ENCODE assay signal across 26 mouse cellular contexts in the genomic region with DNA sequence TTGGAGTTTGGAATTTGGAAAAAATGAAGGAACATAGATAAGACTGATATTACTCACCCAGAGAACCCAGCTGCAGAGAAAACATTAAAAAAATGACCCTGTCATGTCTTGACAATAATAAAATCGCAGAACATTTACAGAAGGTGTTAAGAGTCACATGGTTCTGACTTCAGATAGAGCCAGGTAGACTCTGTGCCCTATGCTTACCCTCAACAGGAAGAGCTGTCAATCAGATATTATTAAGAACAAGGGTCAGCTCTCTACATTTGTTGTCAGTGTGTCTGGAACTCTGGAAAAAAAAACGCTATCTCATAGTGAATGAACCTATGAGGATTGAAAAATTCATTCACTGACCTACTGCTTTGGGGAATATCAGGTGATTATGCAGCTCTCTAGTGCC. TPM values are rescaled to one million over a fixed set of nuclear protein-coding genes. Genes with fewer than 3 reads are reported as not detected.
DNase-seq lines count a peak whose midpoint lies in the region; ATAC-seq and TF ChIP-seq lines count a peak whose summit lies in the region.
"Had no signal": no experiment of that assay in that cellular context is flagged by ENCODE, and none has a peak within 500 bp of the region (broad histone marks: within the 10 kb centered on the region; RNA-seq: fewer than 3 reads in every experiment).

No protein-coding gene starts in this region.

- H3K4me2 ChIP-seq in intestine, embryonic 15.5 days (replicated peaks): no peak overlapping the region
- no peak overlapping the region for H3K4me2 ChIP-seq in intestine, embryonic 16.5 days (ENCODE audit: low read depth, low read length)
- H3K4me2 ChIP-seq in intestine, postnatal 0 days (replicated peaks; ENCODE audit: low read depth): no peak overlapping the region

- H3K9me3 ChIP-seq in intestine, embryonic 15.5 days: no peaks in the 10 kb centered on the region
- no peaks in the 10 kb centered on the region for H3K9me3 ChIP-seq in intestine, embryonic 16.5 days (ENCODE audit: control insufficient read depth, low read length)
- H3K9me3 ChIP-seq in intestine, postnatal 0 days (ENCODE audit: control insufficient read depth): no peaks in the 10 kb centered on the region
- H3K9me3 ChIP-seq: G1E had no signal

- 90% methylated on average over 2 of the region's 2 CpGs for WGBS in intestine, embryonic 15.5 days
- 84% methylated on average over 2 of the region's 2 CpGs for WGBS in intestine, embryonic 16.5 days
- WGBS in intestine, postnatal 0 days: 71% methylated on average over 2 of the region's 2 CpGs
- 84% methylated on average over 2 of the region's 2 CpGs for WGBS in heart, adult 2 months

- H3K9ac ChIP-seq in intestine, embryonic 15.5 days: no peak overlapping the region
- no peak overlapping the region for H3K9ac ChIP-seq in intestine, embryonic 16.5 days (ENCODE audit: low read depth, low read length)
- H3K9ac ChIP-seq in intestine, postnatal 0 days (ENCODE audit: low read depth, low read length): no peak overlapping the region
- H3K9ac ChIP-seq in heart, adult 2 months (ENCODE audit: low read depth, low read length): no peak overlapping the region

- peak; percentile 53; the same call in 1 of the 2 replicates for ATAC-seq in intestine, embryonic 15.5 days
- peak; percentile 53; the same call in 1 of the 2 replicates for ATAC-seq in intestine, embryonic 16.5 days
- ATAC-seq in intestine, postnatal 0 days: peak; percentile 49; the same call in 1 of the 2 replicates
- ATAC-seq: activated CD4-positive, CD25-positive, alpha-beta regulatory T cell, adult 4 months; CD4-positive, CD25-positive, alpha-beta regulatory T cell, adult 4 months; Patski had no signal

- H3K36me3 ChIP-seq in intestine, embryonic 15.5 days: no peaks in the 10 kb centered on the region
- no peaks in the 10 kb centered on the region for H3K36me3 ChIP-seq in intestine, embryonic 16.5 days (ENCODE audit: control insufficient read depth, insufficient read depth, low read length)
- H3K36me3 ChIP-seq in intestine, postnatal 0 days (ENCODE audit: control insufficient read depth, insufficient read depth): no peaks in the 10 kb centered on the region
- no peaks in the 10 kb centered on the region for H3K36me3 ChIP-seq in heart, adult 2 months (ENCODE audit: control insufficient read depth, insufficient read depth, low read length)
- H3K36me3 ChIP-seq: G1E had no signal

- no peak for TF ChIP-seq POLR2A in heart, adult 2 months (IDR thresholded peaks at IDR 0.05; ENCODE audit: insufficient read depth, low read depth, low read length)

- no peak overlapping the region for H3K4me3 ChIP-seq in intestine, embryonic 15.5 days (replicated peaks)
- no peak overlapping the region for H3K4me3 ChIP-seq in intestine, embryonic 16.5 days (ENCODE audit: low read length)
- no peak overlapping the region for H3K4me3 ChIP-seq in intestine, postnatal 0 days (ENCODE audit: low read depth, low read length)
- no peak overlapping the region for H3K4me3 ChIP-seq in heart, adult 2 months

- H3K27ac ChIP-seq in intestine, embryonic 15.5 days: no peak overlapping the region
- H3K27ac ChIP-seq in intestine, embryonic 16.5 days (ENCODE audit: low read length): no peak overlapping the region
- H3K27ac ChIP-seq in intestine, postnatal 0 days (ENCODE audit: low read depth, low read length): no peak overlapping the region
- no peak overlapping the region for H3K27ac ChIP-seq in heart, adult 2 months

- H3K27me3 ChIP-seq in intestine, embryonic 15.5 days (replicated peaks): no peaks in the 10 kb centered on the region
- no peaks in the 10 kb centered on the region for H3K27me3 ChIP-seq in intestine, embryonic 16.5 days (replicated peaks; ENCODE audit: control insufficient read depth, insufficient read depth, low read length)
- H3K27me3 ChIP-seq in intestine, postnatal 0 days (replicated peaks; ENCODE audit: control insufficient read depth, insufficient read depth, low read length): no peaks in the 10 kb centered on the region
- H3K27me3 ChIP-seq in heart, adult 2 months (ENCODE audit: control insufficient read depth, insufficient read depth, low read length): no peaks in the 10 kb centered on the region
- H3K27me3 ChIP-seq: CH12.LX had no signal

- no peak for DNase-seq in right cerebral cortex, postnatal 4 days
- DNase-seq in kidney, adult 18-20 months: no peak
- no peak for DNase-seq in heart, adult 2 months
- DNase-seq: adrenal gland, adult 2 months; adrenal gland, adult 8-10 months; adrenal gland, postnatal 10 days; adrenal gland, postnatal 14 days; adrenal gland, postnatal 25 days; adrenal gland, postnatal 36 days; B cell, adult 2 months; cerebellum, adult 11 months; cerebellum, adult 11-12 months; cerebellum, adult 18-20 months had no signal

- intact Hi-C loops in heart, adult 2 months (cut with DNase I): no loop called here

- no peak for TF ChIP-seq CTCF in intestine, postnatal 0 days (IDR thresholded peaks at IDR 0.05; ENCODE audit: low read depth)
- no peak for TF ChIP-seq CTCF in heart, adult 2 months (IDR thresholded peaks at IDR 0.05)

- TF ChIP-seq EP300 in heart, adult 2 months (IDR thresholded peaks at IDR 0.05; ENCODE audit: insufficient read depth, low read depth, low read length): no peak

- no peaks in the 10 kb centered on the region for H3K79me2 ChIP-seq in heart, adult 2 months (replicated peaks; ENCODE audit: control insufficient read depth, insufficient read depth, low read length)

- H3K4me1 ChIP-seq in intestine, embryonic 15.5 days (replicated peaks): no peaks in the 10 kb centered on the region
- no peaks in the 10 kb centered on the region for H3K4me1 ChIP-seq in intestine, embryonic 16.5 days (ENCODE audit: control insufficient read depth, insufficient read depth, low read length)
- H3K4me1 ChIP-seq in intestine, postnatal 0 days (replicated peaks; ENCODE audit: control insufficient read depth, insufficient read depth, low read length): no peaks in the 10 kb centered on the region
- H3K4me1 ChIP-seq in heart, adult 2 months (ENCODE audit: control insufficient read depth, insufficient read depth, low read length): no peaks in the 10 kb centered on the region

RNA-seq across cellular contexts. Expression of gene Anxa10, which starts 25.7 kb away (rescaled TPM):
- polyA plus RNA-seq in intestine, embryonic 15.5 days (2015; fragmentation: Nextera tagmentation; extraction: Ambion mirVana): 0.36 and 0.58 TPM in 2 replicates
- polyA plus RNA-seq in intestine, embryonic 16.5 days (2015; fragmentation: Nextera tagmentation; extraction: Ambion mirVana): 0.18 and 0.24 TPM in 2 replicates
- 6.2 and 14.0 TPM in 2 replicates for polyA plus RNA-seq in intestine, postnatal 0 days (2015; fragmentation: Nextera tagmentation; extraction: Ambion mirVana)
- not detected for total RNA-seq in heart, adult 2 months (2021)
- polyA plus RNA-seq in heart, adult 2 months (2012; rRNA removed): not detected in 2 replicates
- total RNA-seq: adrenal gland, adult 18-20 months; adrenal gland, adult 2 months; adrenal gland, adult 8-10 months; adrenal gland, postnatal 10 days; adrenal gland, postnatal 14 days; adrenal gland, postnatal 25 days; adrenal gland, postnatal 36 days; adrenal gland, postnatal 4 days; CH12.LX; ES-E14; G1E; MEL had no signal
- polyA plus RNA-seq: activated CD4-positive, CD25-positive, alpha-beta regulatory T cell, adult 4 months; adrenal gland, adult 2 months; C2C12; CD4-positive, CD25-positive, alpha-beta regulatory T cell, adult 4 months; G1E; Patski had no signal
